Mouse (Mus musculus) naive thymus-derived CD4-positive, alpha-beta T cell, adult 2 months (primary cell): ENCODE measurements around the gene Rad21l.
"Not testable (repeated sequence)": the region's sequence is repeated elsewhere in the genome, so short reads cannot be mapped to it uniquely, and the experiment has no call there.

Source experiments
- DNase-seq: peaks from one replicate; pipeline ENCODE4 v3.0.0-alpha.2; 2011; ENCODE audit warnings: low read depth

The Rad21l gene

DNA sequence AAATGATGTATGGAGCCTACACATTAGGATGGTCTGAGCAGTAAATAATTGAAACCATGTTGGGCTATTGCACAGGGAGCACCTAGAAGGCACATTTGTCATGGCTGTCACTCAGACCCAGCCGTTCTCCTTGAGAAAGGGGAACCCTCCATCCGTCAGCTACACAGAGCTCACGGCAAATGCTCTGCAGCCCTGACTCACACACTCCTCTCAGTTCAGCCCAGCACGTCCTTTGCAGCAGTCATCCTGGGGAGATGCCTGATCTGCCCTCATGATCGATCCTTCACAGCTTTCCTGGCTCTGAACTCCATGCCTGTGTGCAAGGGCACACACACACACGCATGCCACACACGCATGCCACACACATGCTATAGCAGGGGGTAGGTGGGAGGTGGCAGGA, 39.0 kb downstream of the Rad21l start:
- DNase-seq: no peak

DNA sequence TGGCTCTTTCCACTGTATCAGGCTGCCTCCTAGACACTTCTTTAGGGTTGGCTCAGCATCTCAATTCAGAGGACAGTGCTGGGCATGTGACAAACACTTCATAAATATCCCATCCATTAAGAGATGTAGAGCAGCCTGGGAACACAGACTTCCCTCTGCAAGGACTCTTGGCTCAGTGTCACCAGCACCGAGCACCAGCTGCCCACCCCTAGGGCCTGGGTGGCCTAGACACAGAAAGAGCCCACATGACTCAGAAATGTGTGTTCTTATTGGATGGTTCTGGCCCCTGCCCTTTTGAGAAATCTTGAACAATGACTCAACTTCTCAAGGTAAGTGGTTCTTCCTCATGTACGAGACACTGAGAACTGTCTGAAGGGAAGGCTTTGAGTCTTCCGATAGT, 40.3 kb downstream of the Rad21l start:
- no peak for DNase-seq

GRCm38 (mm10) chr2:151626296-151626695, 42.0 kb downstream of the Rad21l start:
- no peak for DNase-seq

DNA sequence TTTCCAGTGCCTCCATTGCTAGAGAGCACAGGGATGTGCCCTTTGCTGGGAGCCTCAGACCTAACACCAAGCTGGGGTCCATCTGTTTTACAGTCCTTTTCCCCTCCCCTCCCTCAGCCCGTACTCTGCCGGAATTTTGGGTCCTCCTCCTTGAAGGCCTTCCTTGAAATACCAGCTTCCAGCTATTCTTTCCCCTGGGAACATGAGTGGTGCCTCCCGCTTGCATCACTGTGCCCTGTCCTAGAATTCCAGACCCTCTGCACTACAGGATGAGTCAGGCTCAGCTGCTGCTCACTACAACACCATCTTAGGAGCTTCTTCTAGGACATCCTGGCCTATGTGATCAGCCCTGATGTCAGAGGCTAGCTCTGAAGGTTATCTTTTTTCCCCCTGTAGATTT, 44.6 kb downstream of the Rad21l start:
- DNase-seq: no peak

DNA sequence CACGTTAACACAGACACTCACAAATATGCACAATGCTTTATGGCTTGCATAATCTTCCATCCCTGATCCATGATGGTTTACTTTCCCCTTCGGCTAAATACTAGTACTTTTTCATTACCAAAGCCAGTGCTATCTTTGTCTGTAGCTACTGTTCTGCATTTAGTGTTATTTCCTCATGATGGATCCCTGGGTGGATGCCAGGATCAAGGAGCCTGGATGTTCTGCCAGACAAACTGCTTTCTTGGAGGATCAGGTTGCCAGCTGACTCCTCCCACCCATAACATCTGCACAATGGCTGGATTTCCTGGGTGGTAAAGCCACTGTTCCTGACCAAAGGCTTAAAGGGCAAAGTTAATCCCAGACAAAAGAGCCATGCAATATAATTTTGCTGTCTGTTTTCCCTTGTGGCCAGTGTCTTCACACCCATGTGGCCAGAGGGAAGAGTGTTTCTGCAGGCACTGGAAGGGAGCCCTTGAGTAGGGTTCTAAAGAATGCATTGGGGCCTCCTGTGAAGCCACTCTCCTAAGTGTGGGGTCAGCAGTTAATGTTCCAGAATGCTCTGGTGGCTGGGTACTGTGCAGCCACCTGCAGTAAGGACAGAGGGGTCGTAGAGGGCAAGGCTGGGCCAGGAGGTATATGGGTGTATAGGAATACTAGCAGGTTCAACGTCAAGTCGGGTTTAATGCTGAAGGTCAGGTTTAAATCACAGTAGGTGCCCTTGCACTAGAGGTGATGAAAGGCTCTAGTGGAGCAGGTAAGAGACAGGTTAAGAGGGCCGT, 51.6 kb downstream of the Rad21l start:
- DNase-seq: no peak

DNA sequence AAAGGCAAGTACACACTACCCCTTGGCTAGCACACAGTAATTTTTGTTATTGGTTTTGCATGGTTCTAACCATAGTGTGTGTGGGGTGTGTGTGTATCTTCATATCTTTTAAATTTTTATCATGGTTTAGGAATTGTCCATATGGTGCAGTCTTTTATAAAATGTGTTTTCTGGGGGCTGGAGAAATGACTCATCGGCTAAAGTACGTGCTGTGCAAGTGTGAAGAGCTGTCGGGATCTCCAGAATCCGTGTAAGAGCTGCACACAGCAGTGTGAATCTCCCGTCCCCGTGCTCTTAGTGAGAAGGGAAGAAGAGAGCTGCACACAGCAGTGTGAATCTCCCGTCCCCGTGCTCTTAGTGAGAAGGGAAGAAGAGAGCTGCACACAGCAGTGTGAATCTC, 52.6 kb downstream of the Rad21l start:
- DNase-seq: not testable (repeated sequence)

DNA sequence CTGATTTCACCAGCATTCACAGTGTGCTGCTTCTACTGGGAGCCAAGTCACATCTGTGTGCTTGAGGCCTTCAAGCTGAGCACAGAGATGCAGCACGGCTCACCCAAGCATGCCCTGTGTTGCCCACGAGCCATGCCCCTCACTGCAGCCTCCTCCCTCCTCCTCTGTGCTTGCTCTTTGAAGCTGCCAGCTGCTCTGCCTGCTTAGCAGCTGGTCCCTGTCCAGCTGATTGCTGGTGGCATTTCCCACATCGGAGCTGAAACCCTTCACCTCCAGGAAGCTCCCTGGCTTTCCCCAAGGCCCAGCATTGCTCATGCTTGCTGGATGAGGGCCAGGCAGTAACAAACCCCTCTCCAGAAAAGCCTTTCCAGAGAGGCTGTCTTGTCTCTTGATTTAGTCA, 58.4 kb downstream of the Rad21l start:
- no peak for DNase-seq

DNA sequence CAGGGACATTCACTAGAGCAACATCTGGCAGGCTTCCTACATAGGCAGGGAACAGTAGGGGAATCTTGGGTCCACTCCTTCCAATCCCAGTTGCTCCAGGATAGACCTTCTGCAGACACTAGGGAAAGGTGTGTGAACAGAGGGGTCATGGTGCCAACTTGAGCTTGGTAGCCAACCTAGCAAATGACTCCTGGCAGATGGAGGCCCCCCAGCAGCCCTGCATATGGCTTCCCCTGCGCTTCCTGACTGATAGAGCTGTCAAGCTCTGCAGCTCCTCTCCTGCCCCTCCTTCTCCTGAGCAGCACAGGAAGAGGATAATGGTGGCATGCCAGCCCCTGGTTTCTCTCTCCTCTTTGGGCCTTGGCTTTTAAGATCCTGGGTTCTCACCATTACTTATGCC, 59.9 kb downstream of the Rad21l start:
- no peak for DNase-seq

DNA sequence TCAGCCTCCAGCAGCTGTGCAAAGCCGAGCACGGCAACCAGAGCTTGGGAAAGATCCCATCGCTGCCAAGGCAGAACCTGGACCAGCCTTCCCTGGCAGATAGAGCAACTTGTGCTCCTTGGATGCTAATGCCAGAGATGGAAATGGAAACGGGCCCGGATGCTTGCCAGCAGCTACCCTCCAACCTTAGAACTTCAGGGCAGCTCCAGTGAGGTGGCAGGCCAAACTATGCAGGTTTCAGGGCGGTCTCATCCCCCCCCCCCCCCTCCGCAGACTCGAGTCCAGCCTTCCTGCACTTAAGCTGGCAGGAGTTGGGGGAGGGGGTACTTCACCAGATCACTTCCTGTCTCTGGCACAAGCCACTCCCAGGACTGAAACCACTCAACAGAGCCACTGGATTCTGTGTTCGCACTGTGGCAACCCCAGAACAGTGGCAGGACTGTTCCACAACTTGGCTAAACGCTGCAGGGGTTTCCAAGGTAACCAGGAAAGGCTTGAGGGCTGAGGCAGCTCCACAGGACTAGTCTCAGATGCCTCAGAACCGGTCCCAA, 62.8 kb downstream of the Rad21l start:
- peak; percentile 21 for DNase-seq

- DNase-seq: no peak
These were observed 64.7 kb downstream of the Rad21l start for GRCm38 (mm10) chr2:151603630-151604029.

DNA sequence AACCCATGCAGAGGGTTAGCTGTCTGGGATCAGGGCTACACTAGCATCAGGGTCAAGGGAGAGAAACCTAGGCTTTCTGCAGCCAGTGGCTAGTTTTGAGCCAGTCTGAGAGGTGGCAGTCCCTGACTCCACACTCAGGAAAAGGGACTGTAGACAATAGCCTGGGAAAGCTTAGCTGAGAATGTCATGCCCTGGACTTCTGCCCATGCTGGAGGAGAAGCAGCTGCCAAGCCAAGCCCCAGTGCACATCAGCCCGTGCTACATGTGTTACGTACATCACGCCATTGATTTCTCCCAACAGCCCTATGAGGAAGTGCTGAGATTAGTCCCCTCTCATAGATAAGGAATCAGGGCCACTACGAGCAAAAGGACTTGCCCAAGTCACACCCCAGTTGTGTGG, 66.2 kb downstream of the Rad21l start:
- DNase-seq: no peak

DNA sequence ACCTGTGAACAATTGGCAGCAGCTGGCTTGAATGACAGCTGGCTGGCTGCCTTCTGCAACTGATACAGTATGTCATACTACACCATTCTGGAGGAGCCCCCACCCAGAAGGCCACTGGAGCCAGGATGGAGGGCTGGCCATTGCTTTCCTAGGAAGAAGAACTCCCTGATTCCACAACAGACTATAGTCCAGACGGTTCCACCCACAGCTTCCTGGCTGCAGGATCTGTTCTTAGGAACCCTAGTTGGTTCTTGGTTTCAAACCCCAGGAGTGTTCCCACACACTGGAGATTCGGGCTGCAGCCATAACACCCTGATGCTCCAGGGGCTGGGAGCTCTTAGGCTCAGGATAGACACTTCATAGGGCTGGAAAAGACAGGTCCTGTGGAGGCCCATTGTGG, 70.3 kb downstream of the Rad21l start:
- no peak for DNase-seq
